Mouse (Mus musculus): ENCODE results near the gene Rpl22. TPM values are rescaled to one million over a fixed set of nuclear protein-coding genes. Genes with fewer than 3 reads are reported as not detected.

Rpl22 gene
- polyA plus RNA-seq, 1 experiment, result 1,836 TPM

DNA sequence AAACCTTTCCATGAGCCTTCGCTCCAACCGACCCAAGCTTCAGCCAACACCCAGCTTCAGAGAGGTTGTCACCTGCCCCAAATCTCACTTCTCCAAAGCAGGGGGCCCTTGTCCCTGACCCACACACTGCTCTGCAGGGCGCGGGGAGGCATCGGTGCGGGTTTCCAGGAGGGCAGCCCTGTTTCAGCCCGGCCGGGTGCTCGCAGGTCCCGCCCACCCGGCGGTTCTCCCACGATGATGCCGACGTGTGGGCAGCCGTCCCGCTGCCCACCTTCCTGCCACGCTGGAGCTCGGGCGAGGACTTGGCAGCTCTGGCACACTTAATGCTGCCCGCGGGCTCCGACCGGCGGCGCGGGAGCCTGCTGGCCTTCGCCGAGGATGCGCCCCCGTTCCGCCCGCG, 42.8 kb upstream of the Rpl22 start:
- Histone ChIP-seq H3K4me3 (ENCODE audit: insufficient read depth, poor library complexity, severe bottlenecking) (no peak overlapping the region), H3K79me3 (ENCODE audit: low read depth) (no peaks in the 10 kb centered on the region), H3K36me3 (ENCODE audit: control insufficient read depth, insufficient read depth) (no peaks in the 10 kb centered on the region), H3K27me3 (ENCODE audit: control insufficient read depth, insufficient read depth, insufficient read length) (peaks cover 11% of the 10 kb centered on the region), H3ac (ENCODE audit: control insufficient read depth, insufficient read length, low read depth) (no peak overlapping the region), H3K79me2 (ENCODE audit: control insufficient read depth, insufficient read depth) (no peaks in the 10 kb centered on the region)
- TF ChIP-seq MYOG (IDR thresholded peaks at IDR 0.05; ENCODE audit: control insufficient read depth, extremely low read depth, insufficient read length) (no peak), FOSL1 (IDR thresholded peaks at IDR 0.05; ENCODE audit: insufficient read depth, low read length, poor library complexity, severe bottlenecking) (no peak), USF1 (IDR thresholded peaks at IDR 0.05; ENCODE audit: low read depth) (no peak), MAX (IDR thresholded peaks at IDR 0.05) (no peak), MYOD1 (IDR thresholded peaks at IDR 0.05; ENCODE audit: control insufficient read depth, insufficient read length, low read depth) (no peak), CTCF (IDR thresholded peaks at IDR 0.05; ENCODE audit: control insufficient read depth, insufficient read depth, insufficient read length) (no peak), CEBPB (IDR thresholded peaks at IDR 0.05; ENCODE audit: low read depth) (no peak)

DNA sequence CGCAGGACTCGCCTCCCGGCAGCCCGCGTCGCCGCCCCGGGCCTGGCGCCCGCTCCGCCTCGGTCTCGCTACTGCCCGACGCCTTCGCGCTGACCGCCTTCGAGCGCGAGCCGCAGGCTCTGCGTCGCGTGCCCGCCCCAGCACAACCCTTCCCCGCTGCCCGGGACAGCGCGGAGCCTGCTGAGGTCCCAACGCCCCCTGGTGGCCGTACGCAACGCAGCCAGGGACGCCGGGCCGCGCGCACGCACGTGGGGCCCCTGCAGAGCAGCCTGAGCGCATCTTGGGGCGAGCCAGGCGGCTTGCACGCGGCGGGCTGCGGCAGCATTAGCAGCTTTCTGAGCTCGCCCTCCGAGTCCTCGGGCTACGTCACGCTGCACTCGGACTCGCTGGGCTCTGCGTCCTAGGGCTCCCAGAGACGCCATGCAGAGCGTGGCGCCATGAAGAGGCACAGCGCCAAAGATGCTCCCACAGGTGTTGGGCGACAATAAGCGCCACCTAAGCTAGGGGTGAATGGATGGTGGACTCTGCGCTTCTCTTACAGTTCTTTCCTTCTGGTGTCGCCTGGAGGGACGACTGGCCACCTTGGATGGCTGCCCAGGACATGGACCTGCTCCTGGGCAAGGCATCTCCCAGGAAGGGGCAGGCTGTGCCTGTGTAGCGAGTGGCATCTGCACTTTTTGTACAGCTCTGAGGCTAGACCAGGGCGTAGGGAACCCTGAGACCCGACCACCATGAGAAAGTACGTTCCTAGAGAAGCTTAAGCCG, 42.2 kb upstream of the Rpl22 start:
- H3K36me3 ChIP-seq (ENCODE audit: control insufficient read depth, insufficient read depth), result no peaks in the 10 kb centered on the region
- TF ChIP-seq FOSL1 (IDR thresholded peaks at IDR 0.05; ENCODE audit: insufficient read depth, low read length, poor library complexity, severe bottlenecking) (no peak), MYOG (IDR thresholded peaks at IDR 0.05; ENCODE audit: control insufficient read depth, extremely low read depth, insufficient read length) (no peak), CEBPB (IDR thresholded peaks at IDR 0.05; ENCODE audit: low read depth) (no peak), MYOD1 (IDR thresholded peaks at IDR 0.05; ENCODE audit: control insufficient read depth, insufficient read length, low read depth) (no peak), CTCF (IDR thresholded peaks at IDR 0.05; ENCODE audit: control insufficient read depth, insufficient read depth, insufficient read length) (peak; percentile 94), MAX (IDR thresholded peaks at IDR 0.05) (no peak), USF1 (IDR thresholded peaks at IDR 0.05; ENCODE audit: low read depth) (no peak)
- H3K79me3 ChIP-seq (ENCODE audit: low read depth), result no peaks in the 10 kb centered on the region
- H3ac ChIP-seq (ENCODE audit: control insufficient read depth, insufficient read length, low read depth), result no peak overlapping the region
- no peak overlapping the region for H3K4me3 ChIP-seq (ENCODE audit: insufficient read depth, poor library complexity, severe bottlenecking)
- peaks cover 16% of the 10 kb centered on the region for H3K27me3 ChIP-seq (ENCODE audit: control insufficient read depth, insufficient read depth, insufficient read length)
- no peaks in the 10 kb centered on the region for H3K79me2 ChIP-seq (ENCODE audit: control insufficient read depth, insufficient read depth)

DNA sequence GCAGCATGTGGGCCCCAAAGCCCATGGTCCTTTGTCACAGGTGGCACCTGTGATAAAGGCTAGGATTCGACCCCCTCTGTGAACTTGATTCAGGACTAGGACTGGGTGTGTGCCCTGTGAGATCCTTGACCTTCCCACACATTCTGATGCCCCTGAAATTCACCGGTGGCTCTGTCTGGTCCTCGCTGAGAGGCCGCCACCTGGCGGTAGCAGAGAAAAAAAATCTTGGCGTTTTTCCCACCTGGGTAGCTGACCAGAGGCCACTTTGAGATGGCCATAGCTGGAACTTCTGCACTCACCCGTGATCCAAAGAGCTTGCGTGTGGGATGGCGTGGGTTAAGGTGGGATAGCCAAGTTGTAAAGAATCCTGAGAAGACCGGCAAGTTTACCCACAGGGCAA, 40.0 kb upstream of the Rpl22 start:
- Histone ChIP-seq H3K36me3 (ENCODE audit: control insufficient read depth, insufficient read depth) (no peaks in the 10 kb centered on the region), H3K27me3 (ENCODE audit: control insufficient read depth, insufficient read depth, insufficient read length) (peaks cover 26% of the 10 kb centered on the region), H3ac (ENCODE audit: control insufficient read depth, insufficient read length, low read depth) (no peak overlapping the region), H3K79me3 (ENCODE audit: low read depth) (no peaks in the 10 kb centered on the region), H3K79me2 (ENCODE audit: control insufficient read depth, insufficient read depth) (no peaks in the 10 kb centered on the region), H3K4me3 (ENCODE audit: insufficient read depth, poor library complexity, severe bottlenecking) (no peak overlapping the region)
- no peak for TF ChIP-seq MYOD1 (IDR thresholded peaks at IDR 0.05; ENCODE audit: control insufficient read depth, insufficient read length, low read depth)
- TF ChIP-seq CTCF (IDR thresholded peaks at IDR 0.05; ENCODE audit: control insufficient read depth, insufficient read depth, insufficient read length), result peak; percentile 8

DNA sequence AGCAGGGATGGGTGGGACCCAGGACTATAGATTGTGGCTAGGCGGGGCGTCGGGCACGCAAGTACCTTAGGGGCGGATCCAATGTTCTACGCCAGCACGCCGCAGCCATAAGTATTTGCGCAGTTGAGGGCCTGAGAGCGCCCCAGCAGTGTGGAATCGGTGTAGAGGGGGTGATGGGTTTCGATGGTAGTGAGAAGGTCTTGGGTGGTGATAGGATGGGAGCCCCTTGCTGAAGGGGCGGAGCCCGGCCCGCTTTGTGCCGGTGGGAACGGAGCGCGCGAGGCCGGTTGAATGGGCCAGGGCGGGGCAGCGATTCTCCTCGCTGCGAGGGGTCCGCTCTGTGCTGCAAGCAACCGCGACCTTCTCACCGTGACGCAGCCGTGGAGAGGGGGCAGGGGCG, 39.4 kb upstream of the Rpl22 start:
- H3K4me3 ChIP-seq (ENCODE audit: insufficient read depth, poor library complexity, severe bottlenecking), result no peak overlapping the region

DNA sequence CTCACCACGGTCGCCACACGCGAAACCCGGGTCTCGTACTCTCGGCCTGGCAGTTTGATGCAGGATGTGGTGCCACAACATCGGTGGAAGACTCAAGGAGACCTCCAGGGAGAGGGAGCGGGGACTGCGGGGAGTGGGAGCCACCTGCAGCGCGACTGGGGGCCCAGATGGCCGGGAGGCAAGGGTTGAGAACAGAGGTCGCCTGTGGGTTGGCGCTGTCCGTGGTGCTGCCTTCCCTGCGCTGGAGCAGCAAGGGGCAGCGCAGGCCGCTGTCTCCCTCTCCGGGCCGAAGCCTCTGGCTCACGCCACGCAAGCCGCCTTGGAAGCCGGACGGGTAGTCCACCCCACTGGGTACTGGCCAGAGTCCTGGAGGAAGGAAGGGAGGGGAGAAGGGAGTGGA, 38.7 kb upstream of the Rpl22 start:
- H3K79me3 ChIP-seq (ENCODE audit: low read depth), result no peaks in the 10 kb centered on the region
- TF ChIP-seq MAX (IDR thresholded peaks at IDR 0.05) (no peak), MYOG (IDR thresholded peaks at IDR 0.05; ENCODE audit: control insufficient read depth, extremely low read depth, insufficient read length) (no peak), USF1 (IDR thresholded peaks at IDR 0.05; ENCODE audit: low read depth) (no peak), MYOD1 (IDR thresholded peaks at IDR 0.05; ENCODE audit: control insufficient read depth, insufficient read length, low read depth) (no peak)
- no peaks in the 10 kb centered on the region for H3K36me3 ChIP-seq (ENCODE audit: control insufficient read depth, insufficient read depth)
- no peaks in the 10 kb centered on the region for H3K79me2 ChIP-seq (ENCODE audit: control insufficient read depth, insufficient read depth)
- H3K27me3 ChIP-seq (ENCODE audit: control insufficient read depth, insufficient read depth, insufficient read length), result peaks cover 37% of the 10 kb centered on the region
- H3ac ChIP-seq (ENCODE audit: control insufficient read depth, insufficient read length, low read depth), result no peak overlapping the region
- no peak overlapping the region for H3K4me3 ChIP-seq (ENCODE audit: insufficient read depth, poor library complexity, severe bottlenecking)

More for the DNA sequence above, 39.4 kb upstream of the Rpl22 start:
- Histone ChIP-seq H3K27me3 (ENCODE audit: control insufficient read depth, insufficient read depth, insufficient read length) (peaks cover 32% of the 10 kb centered on the region), H3K79me3 (ENCODE audit: low read depth) (no peaks in the 10 kb centered on the region), H3K36me3 (ENCODE audit: control insufficient read depth, insufficient read depth) (no peaks in the 10 kb centered on the region), H3ac (ENCODE audit: control insufficient read depth, insufficient read length, low read depth) (no peak overlapping the region), H3K79me2 (ENCODE audit: control insufficient read depth, insufficient read depth) (no peaks in the 10 kb centered on the region)
- no peak for TF ChIP-seq MYOG (IDR thresholded peaks at IDR 0.05; ENCODE audit: control insufficient read depth, extremely low read depth, insufficient read length)
- no peak for TF ChIP-seq CTCF (IDR thresholded peaks at IDR 0.05; ENCODE audit: control insufficient read depth, insufficient read depth, insufficient read length)

DNA sequence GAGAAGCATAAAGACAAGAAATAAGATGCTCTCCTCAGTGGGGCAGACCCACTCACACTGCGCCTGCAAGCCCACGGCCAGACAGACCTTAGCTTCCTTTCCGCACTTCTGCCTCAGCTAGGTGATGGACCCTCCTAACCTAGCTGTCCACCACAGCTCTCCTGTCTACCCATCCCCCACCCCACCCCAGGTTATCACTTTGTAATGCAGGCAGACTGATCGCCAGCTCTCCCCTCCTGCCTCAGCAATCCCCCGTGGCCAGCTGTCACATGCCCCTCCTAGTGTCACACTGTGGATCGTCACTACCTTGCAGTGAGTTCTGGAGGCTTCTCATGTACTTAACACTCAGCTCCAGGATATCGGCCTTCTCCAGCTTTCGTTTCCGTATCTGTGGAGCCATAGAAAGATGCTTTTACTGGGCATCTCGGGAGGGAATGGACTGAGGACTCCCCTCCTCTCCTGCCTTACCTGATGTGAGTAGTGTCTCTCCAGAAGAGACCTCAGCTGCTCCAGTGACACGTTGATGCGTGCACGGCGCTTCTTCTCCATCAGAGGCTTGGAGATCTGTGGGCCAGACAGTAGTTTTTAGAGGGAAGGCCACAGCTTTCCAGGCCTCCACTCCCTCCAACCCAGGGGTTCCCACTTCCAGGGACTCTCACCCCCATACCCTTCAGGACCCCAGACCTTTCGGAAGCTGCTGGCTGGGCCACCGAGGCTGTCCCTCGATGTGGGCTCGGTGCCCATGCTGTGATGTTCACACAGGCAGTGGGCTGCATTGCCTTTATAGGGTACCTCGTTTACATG, 38.0 kb upstream of the Rpl22 start:
- Histone ChIP-seq H3K79me2 (ENCODE audit: control insufficient read depth, insufficient read depth) (no peaks in the 10 kb centered on the region), H3K36me3 (ENCODE audit: control insufficient read depth, insufficient read depth) (no peaks in the 10 kb centered on the region), H3K4me3 (ENCODE audit: insufficient read depth, poor library complexity, severe bottlenecking) (no peak overlapping the region), H3K27me3 (ENCODE audit: control insufficient read depth, insufficient read depth, insufficient read length) (peaks cover 42% of the 10 kb centered on the region), H3K79me3 (ENCODE audit: low read depth) (no peaks in the 10 kb centered on the region), H3ac (ENCODE audit: control insufficient read depth, insufficient read length, low read depth) (no peak overlapping the region)
- no peak for TF ChIP-seq MAX (IDR thresholded peaks at IDR 0.05)
- TF ChIP-seq CTCF (IDR thresholded peaks at IDR 0.05; ENCODE audit: control insufficient read depth, insufficient read depth, insufficient read length), result no peak
- TF ChIP-seq FOSL1 (IDR thresholded peaks at IDR 0.05; ENCODE audit: insufficient read depth, low read length, poor library complexity, severe bottlenecking), result no peak
- no peak for TF ChIP-seq MYOG (IDR thresholded peaks at IDR 0.05; ENCODE audit: control insufficient read depth, extremely low read depth, insufficient read length)
- TF ChIP-seq MYOD1 (IDR thresholded peaks at IDR 0.05; ENCODE audit: control insufficient read depth, insufficient read length, low read depth), result no peak
- no peak for TF ChIP-seq CEBPB (IDR thresholded peaks at IDR 0.05; ENCODE audit: low read depth)
- no peak for TF ChIP-seq USF1 (IDR thresholded peaks at IDR 0.05; ENCODE audit: low read depth)
